Comparison of ENCODE assay signal across 8 mouse cellular contexts in genomic region chr5:110363179-110363821, GRCm38 (mm10). TPM values are rescaled to one million over a fixed set of nuclear protein-coding genes. Genes with fewer than 3 reads are reported as not detected.
DNase-seq lines count a peak whose midpoint lies in the region; ATAC-seq and TF ChIP-seq lines count a peak whose summit lies in the region.

No protein-coding gene starts in this region.

- no peaks in the 10 kb centered on the region for H3K27me3 ChIP-seq in embryonic facial prominence, embryonic 13.5 days
- H3K27me3 ChIP-seq in limb, embryonic 14.5 days (ENCODE audit: control insufficient read depth, insufficient read depth, low read length) = no peaks in the 10 kb centered on the region
- no peaks in the 10 kb centered on the region for H3K27me3 ChIP-seq in midbrain, embryonic 16.5 days (ENCODE audit: control insufficient read depth, insufficient read depth, low read depth, low read length)

- peak overlapping the region; percentile 19; the same call in 1 of the 2 replicates for H3K27ac ChIP-seq in embryonic facial prominence, embryonic 13.5 days
- H3K27ac ChIP-seq in limb, embryonic 14.5 days (replicated peaks; ENCODE audit: low read depth, low read length) = no peak overlapping the region
- peak overlapping the region; percentile 45; the same call in 1 of the 2 replicates for H3K27ac ChIP-seq in midbrain, embryonic 16.5 days (ENCODE audit: low read length)

- DNase-seq in cerebellum, adult 9-10 months = no peak
- DNase-seq in heart, adult 9 months (ENCODE audit: low spot score in 2 of 2) = peak; percentile 56 to 68
- peak; percentile 41 to 49 for DNase-seq in kidney, adult 8-10 months
- peak; percentile 82 for DNase-seq in limb, embryonic 14.5 days (ENCODE audit: low spot score)
- peak; percentile 62 to 87 for DNase-seq in spleen, postnatal 4 days (ENCODE audit: low spot score in 2 of 2)

- ATAC-seq in cerebellum, adult (ENCODE audit: insufficient number of reproducible peaks, low FRiP score, low TSS enrichment) = peak; percentile 40; the same call in 1 of the 2 replicates
- ATAC-seq in embryonic facial prominence, embryonic 13.5 days (ENCODE audit: insufficient number of reproducible peaks, insufficient read depth, low FRiP score, low TSS enrichment, low read depth) = 0 out of 2 replicates have a peak, but pooled peaks have one; percentile 52
- ATAC-seq in limb, embryonic 14.5 days (ENCODE audit: low FRiP score, low read depth) = peak; percentile 81
- peak; percentile 78 for ATAC-seq in midbrain, embryonic 16.5 days

- peaks cover 30% of the 10 kb centered on the region for H3K36me3 ChIP-seq in embryonic facial prominence, embryonic 13.5 days
- H3K36me3 ChIP-seq in limb, embryonic 14.5 days (ENCODE audit: control insufficient read depth, insufficient read depth, low read length) = peaks cover 29% of the 10 kb centered on the region
- H3K36me3 ChIP-seq in midbrain, embryonic 16.5 days (ENCODE audit: control insufficient read depth, insufficient read depth, low read length) = peaks cover 3% of the 10 kb centered on the region

- peaks cover 19% of the 10 kb centered on the region for H3K4me1 ChIP-seq in embryonic facial prominence, embryonic 13.5 days
- peaks cover 4% of the 10 kb centered on the region; the same call in 1 of the 2 replicates for H3K4me1 ChIP-seq in limb, embryonic 14.5 days (ENCODE audit: control insufficient read depth, insufficient read depth, low read length)
- H3K4me1 ChIP-seq in midbrain, embryonic 16.5 days (ENCODE audit: control insufficient read depth, insufficient read depth, low read length) = peaks cover 4% of the 10 kb centered on the region; the same call in 1 of the 2 replicates

- peak overlapping the region; percentile 70 for H3K9ac ChIP-seq in embryonic facial prominence, embryonic 13.5 days
- H3K9ac ChIP-seq in limb, embryonic 14.5 days (ENCODE audit: low read depth, low read length, severe bottlenecking) = peak overlapping the region; percentile 58
- H3K9ac ChIP-seq in midbrain, embryonic 16.5 days (ENCODE audit: low read depth, low read length) = peak overlapping the region; percentile 66

- peak overlapping the region; percentile 90 for H3K4me2 ChIP-seq in embryonic facial prominence, embryonic 13.5 days
- H3K4me2 ChIP-seq in limb, embryonic 14.5 days (replicated peaks; ENCODE audit: low read depth, low read length, severe bottlenecking) = peak overlapping the region; percentile 88
- peak overlapping the region; percentile 82 for H3K4me2 ChIP-seq in midbrain, embryonic 16.5 days (ENCODE audit: low read length)

- no peaks in the 10 kb centered on the region for H3K9me3 ChIP-seq in embryonic facial prominence, embryonic 13.5 days
- H3K9me3 ChIP-seq in limb, embryonic 14.5 days (ENCODE audit: control insufficient read depth, low read length) = no peaks in the 10 kb centered on the region
- no peaks in the 10 kb centered on the region for H3K9me3 ChIP-seq in midbrain, embryonic 16.5 days (replicated peaks; ENCODE audit: control insufficient read depth, low read length, poor library complexity, severe bottlenecking)

- TF ChIP-seq POLR2A in limb, embryonic 14.5 days (IDR thresholded peaks at IDR 0.05; ENCODE audit: borderline replicate concordance, extremely low read depth, insufficient read depth, insufficient read length) = no peak

- 2% methylated on average over 72 of the region's 72 CpGs for WGBS in embryonic facial prominence, embryonic 13.5 days
- WGBS in limb, embryonic 14.5 days = 9% methylated on average over 30 of the region's 72 CpGs
- 4% methylated on average over 62 of the region's 72 CpGs for WGBS in midbrain, embryonic 16.5 days

- peak overlapping the region; percentile 55 for H3K4me3 ChIP-seq in embryonic facial prominence, embryonic 13.5 days
- peak overlapping the region; percentile 49 for H3K4me3 ChIP-seq in limb, embryonic 14.5 days (replicated peaks; ENCODE audit: low read length)
- peak overlapping the region; percentile 46 for H3K4me3 ChIP-seq in midbrain, embryonic 16.5 days (ENCODE audit: low read depth, low read length)

RNA-seq across cellular contexts. Expression of gene Lrcol1, which starts 18.8 kb away (rescaled TPM):
- not detected in 2 replicates for polyA plus RNA-seq in embryonic facial prominence, embryonic 13.5 days (2015; fragmentation: Nextera tagmentation; extraction: Ambion mirVana)
- polyA plus RNA-seq in limb, embryonic 14.5 days (2012; rRNA removed) = not detected in 2 replicates
- polyA plus RNA-seq in limb, embryonic 14.5 days (2014; fragmentation: Nextera tagmentation; extraction: Ambion mirVana) = not detected in 2 replicates
- polyA plus RNA-seq in midbrain, embryonic 16.5 days (2015; fragmentation: Nextera tagmentation; extraction: Ambion mirVana) = not detected in 2 replicates

RNA-seq across cellular contexts. Expression of gene P2rx2, which starts 20.3 kb away (rescaled TPM):
- polyA plus RNA-seq in embryonic facial prominence, embryonic 13.5 days (2015; fragmentation: Nextera tagmentation; extraction: Ambion mirVana) = 2.6 and 3.1 TPM in 2 replicates
- polyA plus RNA-seq in limb, embryonic 14.5 days (2012; rRNA removed) = 3.0 and 3.1 TPM in 2 replicates
- 1.4 and 2.2 TPM in 2 replicates for polyA plus RNA-seq in limb, embryonic 14.5 days (2014; fragmentation: Nextera tagmentation; extraction: Ambion mirVana)
- polyA plus RNA-seq in midbrain, embryonic 16.5 days (2015; fragmentation: Nextera tagmentation; extraction: Ambion mirVana) = 12.5 and 14.1 TPM in 2 replicates
